Mouse (Mus musculus) layer of hippocampus, postnatal 25 days (tissue): Measurements from ENCODE around the gene Cpne6. TPM values are rescaled to one million over a fixed set of nuclear protein-coding genes. Genes with fewer than 3 reads are reported as not detected.

ENCODE experiments used
- DNase-seq, 2 experiments: peaks; one replicate each; pipeline ENCODE4 v3.0.0; 2022; ENCODE audit warnings: mixed read lengths in 2 of 2, low spot score in 1 of 2; ENCODE audit errors: extremely low spot score in 1 of 2
- total RNA-seq, 2 experiments: library from RNA; stranded (reverse); gene quantifications; 2 replicates each; pipeline ENCODE4 v1.2.3; 2021

Cpne6 gene
- total RNA-seq, 2 experiments from 2014 or later, result 664 to 669 TPM

DNA sequence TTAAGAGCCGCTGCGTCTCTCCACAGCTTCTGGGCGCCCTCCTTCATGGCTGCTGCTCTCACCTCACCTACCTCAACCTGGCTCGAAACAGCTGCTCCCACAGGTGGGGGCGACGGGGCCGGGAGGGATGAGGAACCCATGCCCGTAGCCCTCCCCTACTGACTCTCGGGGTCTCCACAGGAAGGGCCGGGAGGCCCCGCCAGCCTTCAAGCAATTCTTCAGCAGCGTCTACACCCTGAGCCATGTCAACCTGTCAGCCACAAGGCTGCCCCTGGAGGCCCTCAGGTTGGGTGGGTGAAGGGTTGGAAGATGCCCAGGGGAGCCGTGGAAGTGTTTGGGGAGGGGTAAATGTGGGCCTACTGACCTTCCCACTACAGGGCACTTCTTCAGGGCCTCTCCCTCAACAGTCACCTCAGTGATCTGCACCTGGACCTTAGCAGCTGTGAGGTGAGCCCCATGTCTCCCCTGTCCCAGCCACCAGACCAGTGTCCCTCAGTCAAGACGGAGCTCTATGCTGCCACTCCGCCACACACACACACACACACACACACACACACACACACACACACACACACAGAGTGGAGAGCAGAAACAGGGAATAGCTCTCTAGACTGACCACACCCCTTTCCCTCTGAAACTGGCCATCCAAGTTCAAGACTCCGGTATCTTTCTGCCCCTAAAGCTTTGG lies 13.3 kb upstream of the Cpne6 start:
- DNase-seq, result no peak

DNA sequence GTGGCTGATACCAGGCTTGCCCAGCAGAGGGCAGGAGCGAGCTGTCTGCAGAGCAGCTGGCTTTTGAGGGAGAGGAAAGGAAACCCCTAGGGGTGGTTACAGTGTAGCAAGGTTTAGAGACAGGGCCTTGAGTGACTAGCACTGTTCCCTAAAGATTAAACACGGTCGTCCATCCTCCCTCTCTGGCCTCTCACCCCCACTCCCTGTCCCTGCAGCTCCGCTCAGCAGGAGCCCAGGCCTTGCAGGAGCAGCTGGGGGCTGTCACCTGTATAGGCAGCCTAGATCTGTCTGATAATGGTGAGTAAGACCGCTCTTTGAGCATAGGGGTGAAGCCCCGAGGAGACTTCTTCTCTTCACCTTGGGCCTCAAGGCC lies 12.8 kb upstream of the Cpne6 start:
- peak; percentile 86 to 98 for DNase-seq

DNA sequence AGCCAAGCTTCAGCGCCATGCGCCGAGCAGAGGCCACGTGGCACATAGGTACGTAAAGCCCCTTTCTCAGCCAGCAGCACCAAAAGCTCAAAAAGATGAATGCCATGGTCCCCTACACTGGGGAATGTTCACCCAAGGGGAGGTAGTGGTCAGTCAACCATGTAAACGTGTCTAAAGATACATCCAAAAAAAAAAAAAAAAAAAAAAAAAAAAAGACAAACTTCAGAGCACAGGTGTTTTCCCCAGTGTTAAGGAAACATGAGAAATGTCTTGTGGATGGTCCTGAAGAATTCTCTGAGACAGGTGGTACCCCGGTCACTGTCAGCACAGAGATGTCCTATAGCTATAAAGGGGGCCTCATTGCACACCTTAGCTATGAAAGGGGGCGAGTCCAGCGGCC lies 4.6 kb upstream of the Cpne6 start:
- no peak for DNase-seq

DNA sequence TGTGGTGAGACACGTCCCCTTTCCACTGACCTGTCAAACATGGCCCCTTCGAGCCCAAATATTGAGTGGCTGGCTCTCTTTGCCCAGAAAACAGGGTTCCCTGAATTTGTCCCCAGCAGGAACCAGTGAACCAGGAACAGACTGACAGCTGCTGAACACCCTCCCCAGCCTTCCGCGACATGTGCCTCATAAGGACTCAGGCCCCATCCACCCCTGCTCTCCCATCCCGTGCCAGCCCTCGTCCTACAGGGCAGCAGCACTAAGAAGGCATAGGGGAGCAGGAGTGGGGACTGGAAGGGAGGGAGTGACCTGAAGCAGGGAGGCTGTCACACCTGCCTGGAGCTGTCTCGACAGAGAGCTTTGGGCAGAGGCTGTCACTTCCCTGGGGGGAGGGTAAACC lies 2.4 kb upstream of the Cpne6 start:
- no peak for DNase-seq

DNA sequence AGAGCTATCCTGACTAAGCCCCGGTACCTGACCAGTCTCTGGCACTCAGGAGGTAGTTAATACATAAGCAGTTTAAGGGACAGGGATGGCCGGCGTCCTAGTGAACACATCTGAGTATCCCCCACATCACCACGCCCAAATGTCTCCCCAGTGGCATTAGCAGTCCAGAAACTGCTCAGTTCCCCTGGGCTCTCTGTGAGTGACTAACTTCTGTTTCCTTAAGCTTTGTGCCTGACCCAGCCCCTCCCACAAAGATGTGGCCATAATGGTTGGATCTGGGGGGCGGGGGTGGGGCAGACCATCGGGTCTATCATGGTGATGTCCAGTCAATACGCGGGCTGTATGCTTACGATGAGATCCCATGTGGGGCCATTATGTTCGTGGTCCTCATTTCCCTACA lies 705 bp upstream of the Cpne6 start:
- no peak for DNase-seq

DNA sequence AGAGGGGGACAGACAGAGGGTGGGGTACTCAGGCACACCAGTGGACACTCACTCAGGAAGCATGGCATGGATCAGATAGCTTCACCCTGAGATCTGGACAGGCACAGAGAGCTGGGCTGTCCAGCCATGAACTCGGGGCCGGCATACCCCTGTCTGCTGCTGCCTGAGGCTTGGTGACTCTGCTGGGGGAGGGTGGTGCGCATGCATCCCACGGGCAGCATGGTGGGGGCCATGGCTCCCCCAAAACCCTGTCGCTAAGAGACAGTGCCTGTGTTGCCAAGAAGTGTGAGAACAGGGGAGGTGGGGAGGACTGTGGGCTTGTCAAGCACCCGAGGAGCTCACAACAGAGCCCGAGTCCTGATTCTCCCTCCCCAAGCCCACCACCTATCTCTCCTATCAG lies 792 bp downstream of the Cpne6 start:
- DNase-seq, result peak in 1 of 2 experiments; percentile 53

DNA sequence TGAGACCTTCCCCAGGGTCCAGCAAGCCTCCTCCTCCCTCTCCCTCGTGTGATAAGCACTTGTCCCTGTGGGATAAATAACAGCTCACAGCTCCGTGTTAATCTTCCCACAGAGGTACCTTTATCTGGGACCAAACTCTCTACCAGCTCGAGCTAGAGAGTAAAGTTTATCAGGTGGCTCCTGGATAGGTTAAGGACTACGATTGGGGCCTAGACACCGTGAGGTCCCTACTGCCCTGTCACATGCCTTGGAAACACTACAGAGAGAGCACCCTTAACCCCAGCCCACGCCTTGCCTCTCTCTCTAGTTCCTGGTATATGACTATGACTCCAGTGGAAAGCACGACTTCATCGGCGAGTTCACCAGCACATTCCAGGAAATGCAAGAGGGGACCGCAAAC lies 3.7 kb downstream of the Cpne6 start:
- DNase-seq, result no peak

DNA sequence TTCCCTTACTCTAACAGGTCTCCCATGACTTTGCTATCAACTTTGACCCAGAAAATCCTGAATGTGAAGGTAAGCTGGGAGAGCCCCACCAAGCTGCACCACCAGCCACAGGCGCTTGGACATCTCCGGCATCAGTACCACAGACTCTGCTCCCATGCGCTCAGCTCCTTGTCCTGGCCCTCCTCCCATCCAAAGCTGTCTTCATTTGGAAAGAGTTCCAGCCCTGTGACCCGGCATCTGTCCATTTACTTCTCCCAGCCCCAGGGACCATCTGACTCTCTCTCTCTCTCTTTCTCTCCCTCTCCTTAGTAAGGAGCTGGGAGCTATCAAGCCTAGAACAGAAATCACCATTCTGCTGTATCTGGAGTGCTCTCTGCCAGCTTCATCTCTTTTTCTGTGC lies 5.6 kb downstream of the Cpne6 start:
- no peak for DNase-seq

DNA sequence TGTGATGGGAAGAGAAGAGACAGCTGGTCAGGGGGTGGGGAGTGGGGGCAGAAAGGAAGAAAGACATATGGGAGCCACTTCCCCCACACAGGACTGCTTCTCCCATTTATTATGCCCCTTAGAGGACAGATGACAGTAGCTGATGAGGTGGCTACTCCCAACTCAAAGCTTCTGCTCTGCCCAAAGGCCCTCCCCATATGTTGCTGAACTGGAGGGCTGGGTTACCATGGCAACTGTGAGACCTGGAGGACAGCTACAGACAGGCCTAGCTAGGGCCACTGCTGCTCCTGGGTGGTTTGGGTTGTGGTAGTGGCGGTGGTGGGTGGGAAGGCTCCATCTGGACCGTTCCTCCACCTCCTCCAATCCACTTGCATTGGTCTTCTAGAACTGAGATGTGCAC lies 8.7 kb downstream of the Cpne6 start:
- peak in 1 of 2 experiments; percentile 56 for DNase-seq

DNA sequence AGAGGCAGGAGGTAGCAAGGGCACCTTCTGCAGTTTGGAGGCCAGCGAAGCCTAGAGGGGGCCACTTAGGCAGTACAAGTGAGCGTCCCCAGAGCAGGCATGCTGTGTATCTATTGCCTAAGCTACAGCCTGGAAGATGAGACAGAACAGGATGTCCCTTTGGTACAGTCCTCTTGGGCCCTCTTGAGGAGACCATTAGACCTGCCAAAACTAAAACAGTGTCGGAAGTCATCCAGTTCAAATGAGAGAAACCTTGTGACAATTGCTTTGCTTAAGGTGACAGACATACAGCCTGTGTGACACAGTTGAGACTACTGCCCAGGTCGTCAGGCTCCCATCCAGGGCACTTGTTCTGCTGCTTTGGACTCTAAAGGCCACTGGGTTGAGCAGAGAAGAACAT lies 9.4 kb downstream of the Cpne6 start:
- DNase-seq, result no peak

DNA sequence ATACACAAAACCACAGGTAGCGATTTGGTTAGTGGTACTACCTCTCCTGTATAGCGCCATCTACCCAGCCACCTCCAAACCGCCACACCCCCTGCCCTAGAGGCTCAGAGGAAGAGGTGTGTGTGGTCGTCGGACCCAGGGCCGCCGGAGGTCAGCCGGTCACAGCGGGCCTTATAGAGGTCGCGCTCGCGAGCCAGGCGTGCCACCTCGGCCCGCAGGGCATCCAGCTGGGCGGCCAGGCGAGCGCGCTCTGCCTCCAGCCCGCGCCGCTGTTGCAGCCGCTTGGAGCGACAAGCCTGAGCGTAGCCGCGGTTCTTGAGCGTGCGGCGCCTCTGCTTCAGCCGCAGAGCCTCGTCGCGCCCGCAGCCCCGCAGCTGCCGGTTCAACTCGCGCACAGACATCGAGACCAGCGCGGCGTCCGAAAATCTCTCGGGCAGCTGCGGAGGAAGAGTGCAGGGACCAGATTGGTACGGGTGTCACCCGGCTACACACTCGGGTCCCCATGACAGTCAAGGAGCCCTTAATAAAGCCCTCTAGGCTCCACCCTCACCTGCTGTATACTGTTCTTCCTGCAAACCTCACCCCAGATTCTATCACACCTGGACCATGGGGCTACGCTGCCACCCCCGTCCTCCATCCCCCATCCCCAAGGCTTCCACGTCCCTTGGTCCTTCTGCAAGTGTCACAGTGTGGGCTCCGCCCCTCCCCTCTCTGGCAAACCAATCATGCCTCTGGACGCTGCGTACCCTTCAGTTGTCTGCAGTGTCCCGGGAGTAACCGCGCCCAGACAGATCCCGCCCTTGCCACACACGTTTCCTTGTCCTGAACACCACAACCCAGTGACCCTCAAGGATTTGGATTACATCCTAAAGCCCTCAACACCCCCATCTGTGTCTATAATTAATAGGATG lies 10.5 kb downstream of the Cpne6 start:
- DNase-seq, result no peak

DNA sequence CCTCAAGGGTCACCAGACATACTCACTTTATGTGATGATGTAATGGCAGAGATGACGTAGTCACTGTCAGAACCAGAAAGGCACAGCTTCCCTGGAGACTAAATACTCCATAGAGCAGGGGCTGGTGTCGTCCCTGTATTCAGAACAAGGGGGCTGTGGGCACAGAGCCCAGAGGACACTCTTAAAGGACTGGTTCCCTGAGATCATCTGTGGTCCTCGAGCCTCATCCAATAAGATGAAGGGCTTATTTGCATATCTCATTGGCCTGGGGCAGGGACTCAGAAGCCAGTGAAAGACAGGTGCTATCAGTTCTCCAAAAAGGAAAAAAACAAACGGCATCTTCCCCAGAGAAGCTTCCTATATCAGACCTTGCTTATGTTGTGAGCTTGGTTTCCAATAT lies 13.8 kb downstream of the Cpne6 start:
- DNase-seq, result no peak

DNA sequence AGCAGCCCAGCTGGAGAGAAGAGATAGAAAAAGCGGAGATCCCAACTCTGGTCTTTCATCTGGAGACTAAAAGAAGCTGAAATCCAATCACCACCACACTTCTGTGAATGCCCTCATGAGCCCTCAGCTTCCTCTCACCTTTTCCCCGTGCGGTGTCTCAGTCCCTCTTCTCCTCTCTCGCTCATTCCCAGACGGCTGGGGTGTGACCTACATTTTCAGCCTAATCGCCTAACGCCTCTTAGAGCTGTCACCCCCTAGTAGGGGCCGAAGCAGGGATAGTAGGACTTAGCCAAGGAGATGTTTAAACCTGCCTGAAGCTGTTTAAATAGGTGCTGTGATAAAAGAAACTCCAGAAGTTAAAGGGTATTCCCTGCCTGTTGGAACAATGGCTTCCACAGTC lies 14.5 kb downstream of the Cpne6 start, which contains the start of gene Nrl:
Gene Nrl, minus strand, starts transcription at position 197 of the 400 bp plus-strand sequence.
- no peak for DNase-seq

DNA sequence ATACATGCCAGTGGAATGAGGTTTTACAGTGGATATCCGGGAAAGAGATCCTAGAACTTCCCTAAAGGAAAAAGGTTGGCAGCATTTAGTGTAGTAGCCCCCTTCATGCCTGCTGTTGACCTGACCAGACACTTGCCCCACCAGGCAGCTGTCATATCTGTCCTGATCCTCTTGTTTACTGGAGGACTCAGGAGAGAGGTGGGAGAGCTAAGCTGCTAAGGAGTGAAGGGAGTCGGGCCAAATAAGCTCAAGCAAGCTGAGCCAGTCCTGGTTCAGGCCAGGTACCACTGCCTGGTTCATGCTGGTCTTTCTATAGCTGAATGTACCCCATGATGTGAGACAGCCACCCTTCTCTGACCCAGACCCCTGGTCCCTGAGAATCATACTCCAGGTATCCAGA lies 16.4 kb downstream of the Cpne6 start:
- no peak for DNase-seq

DNA sequence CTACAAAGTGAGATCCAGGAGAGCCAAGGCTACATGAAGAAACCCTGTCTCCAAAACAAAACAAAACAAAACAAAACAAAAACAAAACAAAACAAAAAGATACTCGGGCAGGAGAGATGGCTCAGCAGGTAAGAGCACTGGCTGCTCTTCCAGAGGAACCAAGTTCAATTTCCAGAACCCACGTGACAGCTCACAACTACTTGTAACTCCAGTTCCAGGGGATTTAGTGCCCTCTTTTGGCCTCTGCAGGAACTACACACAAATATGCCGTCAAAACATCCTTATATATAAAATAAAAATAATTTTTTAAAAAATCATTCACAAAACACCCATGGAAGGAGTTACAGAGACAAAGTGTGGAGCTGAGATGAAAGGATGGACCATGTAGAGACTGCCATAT lies 17.7 kb downstream of the Cpne6 start:
- no peak for DNase-seq

DNA sequence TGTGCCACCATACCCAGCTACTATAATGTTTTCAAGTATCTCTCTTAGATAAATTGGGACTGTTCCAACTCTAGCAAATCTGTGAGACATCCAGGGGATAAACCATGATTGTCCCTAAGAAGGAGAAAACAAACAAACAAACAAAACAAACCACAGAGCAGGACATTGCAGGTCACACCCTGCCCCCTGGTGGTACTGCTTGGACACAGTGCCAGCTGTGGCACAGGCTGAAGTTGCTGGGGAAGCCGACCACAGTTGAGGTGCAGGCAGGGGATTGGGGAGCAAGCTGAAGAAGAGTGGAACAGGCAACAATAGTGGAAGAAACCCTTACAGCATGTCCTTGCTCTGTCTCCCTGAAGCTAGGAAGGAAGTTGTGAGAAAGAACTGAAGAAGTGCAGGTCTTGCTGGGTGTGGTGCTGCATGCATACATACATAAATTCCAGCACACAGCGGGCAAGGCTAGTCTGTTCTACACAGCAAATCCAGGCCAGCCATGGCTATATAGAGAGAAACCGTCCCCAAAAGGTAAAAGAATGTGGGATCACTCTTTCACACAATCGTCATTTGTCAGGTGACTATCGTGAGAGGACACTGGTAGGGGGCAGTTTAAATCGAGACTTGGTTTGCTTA lies 26.0 kb downstream of the Cpne6 start:
- DNase-seq, result peak in 1 of 2 experiments; percentile 62

DNA sequence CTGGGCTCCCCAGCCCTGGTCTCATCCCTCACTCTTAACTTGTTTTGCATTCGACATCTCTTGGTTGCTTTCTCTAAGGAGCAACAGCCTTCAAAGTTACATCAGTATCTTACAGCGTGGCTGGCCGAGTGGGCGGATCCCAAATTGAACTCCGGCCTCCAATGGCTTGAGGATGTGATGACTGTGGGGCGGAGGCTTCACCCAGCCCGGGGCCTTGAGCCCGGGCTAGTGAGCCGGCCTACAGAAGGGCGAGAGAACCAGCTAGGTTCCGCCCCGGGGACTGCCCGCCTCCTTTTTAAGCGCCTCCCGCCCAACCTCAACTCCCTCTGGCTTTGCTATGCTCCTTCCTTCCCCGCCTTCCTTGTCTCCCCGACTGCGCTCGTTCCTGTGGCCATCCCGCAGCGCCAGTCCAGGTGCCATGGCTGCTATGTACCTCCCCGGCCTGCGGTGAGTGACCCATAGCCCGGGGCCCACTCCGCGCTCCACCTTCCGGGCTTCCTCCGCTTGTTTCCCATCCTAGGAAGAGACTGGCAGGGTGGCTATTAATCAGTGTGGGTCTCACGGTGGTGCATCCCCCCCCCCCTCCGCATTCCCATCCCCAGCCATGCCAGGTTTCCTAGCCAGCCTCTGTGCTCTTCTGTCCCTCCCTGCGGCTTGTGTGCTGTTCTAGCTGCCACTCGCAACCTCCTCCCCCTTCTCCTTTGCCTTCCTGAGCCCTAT lies 30.0 kb downstream of the Cpne6 start, which contains the start of gene Pck2:
Gene Pck2, plus strand, starts transcription at position 200 of the 720 bp plus-strand sequence.
- peak in 1 of 2 experiments; percentile 50 for DNase-seq

DNA sequence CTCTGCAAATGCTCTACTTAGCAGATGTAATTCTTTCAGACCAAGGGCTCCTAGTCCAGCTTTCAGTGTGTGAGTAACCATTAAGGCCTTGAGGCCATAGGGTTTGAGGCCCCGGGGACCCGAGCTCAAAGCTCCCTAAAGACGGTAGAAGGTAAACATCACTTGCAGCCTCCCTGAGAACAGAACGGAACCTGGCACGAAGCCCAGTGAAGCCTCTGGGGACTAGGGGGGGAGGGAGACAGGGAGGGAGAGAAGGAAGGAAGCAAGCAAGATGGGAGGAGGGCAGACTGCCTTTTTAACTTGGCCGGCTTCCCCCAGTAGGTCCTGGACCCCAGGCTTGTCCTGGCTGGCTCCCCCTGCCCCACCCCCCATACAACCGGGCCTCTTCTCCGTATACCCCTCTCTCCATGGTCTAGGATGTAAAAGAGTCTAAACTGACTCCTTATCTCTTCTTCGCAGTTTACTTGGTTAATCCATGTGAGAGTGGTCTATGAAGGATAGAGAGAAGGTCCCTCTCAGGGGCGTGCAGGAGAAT lies 30.6 kb downstream of the Cpne6 start:
- DNase-seq, result peak; percentile 50 to 72

DNA sequence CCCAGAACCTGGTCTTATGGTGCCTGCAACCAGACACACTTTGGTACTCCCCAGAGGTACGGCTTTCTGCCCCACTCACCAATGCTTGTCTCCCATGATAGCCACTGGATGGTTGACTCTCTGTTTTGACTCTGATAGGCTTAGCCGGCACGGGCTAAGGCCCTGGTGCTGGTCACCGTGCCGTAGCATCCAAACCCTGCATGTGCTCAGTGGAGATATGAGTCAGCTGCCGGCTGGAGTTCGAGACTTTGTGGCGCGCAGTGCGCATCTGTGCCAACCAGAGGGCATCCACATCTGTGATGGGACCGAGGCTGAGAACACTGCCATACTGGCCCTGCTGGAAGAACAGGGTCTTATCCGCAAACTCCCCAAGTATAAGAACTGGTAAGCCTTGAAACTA lies 32.0 kb downstream of the Cpne6 start:
- no peak for DNase-seq

DNA sequence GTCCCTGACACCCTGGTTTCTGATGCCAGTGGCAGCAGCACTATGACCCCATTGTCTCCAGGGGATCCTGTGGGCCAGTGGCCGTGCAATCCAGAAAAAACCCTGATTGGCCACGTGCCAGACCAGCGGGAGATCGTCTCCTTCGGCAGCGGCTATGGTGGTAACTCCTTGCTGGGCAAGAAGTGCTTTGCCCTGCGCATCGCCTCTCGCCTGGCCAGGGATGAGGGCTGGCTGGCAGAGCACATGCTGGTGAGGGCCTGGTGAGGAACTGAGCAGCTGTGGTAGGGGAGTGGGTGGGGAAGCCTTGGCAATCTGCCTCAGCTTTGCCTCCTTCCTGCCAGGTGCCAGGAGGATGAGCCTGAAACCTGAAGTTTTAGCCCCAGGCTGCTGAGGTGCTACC lies 34.1 kb downstream of the Cpne6 start:
- no peak for DNase-seq
